19 mouse cellular contexts compared by ENCODE assay signal in genomic region chrX:105003260-105003659, GRCm38 (mm10).
DNase-seq lines count a peak whose midpoint lies in the region; TF ChIP-seq lines count a peak whose summit lies in the region.
"Had no signal": no experiment of that assay in that cellular context is flagged by ENCODE, and none has a peak within 500 bp of the region (broad histone marks: within the 10 kb centered on the region; RNA-seq: fewer than 3 reads in every experiment).

No protein-coding gene starts in this region.

- TF ChIP-seq POLR2A in myocyte (IDR thresholded peaks at IDR 0.05; ENCODE audit: insufficient read length, low read depth) = no peak

- H3K79me2 ChIP-seq in myocyte (ENCODE audit: control insufficient read depth, insufficient read depth) = no peaks in the 10 kb centered on the region

- H3K36me3 ChIP-seq in myocyte (ENCODE audit: control insufficient read depth, insufficient read depth) = no peaks in the 10 kb centered on the region
- H3K36me3 ChIP-seq: midbrain, embryonic 15.5 days had no signal

- H3K4me3 ChIP-seq in myocyte = no peak overlapping the region
- H3K4me3 ChIP-seq: layer of hippocampus, adult 2 months; left cerebral cortex, adult 2 months; midbrain, embryonic 15.5 days had no signal

- DNase-seq in layer of hippocampus, adult 9-11 months = peak; percentile 3
- DNase-seq in layer of hippocampus, adult 9-10 months (ENCODE audit: low spot score) = no peak
- DNase-seq in brain, adult 2 months (ENCODE audit: low read depth, low spot score) = peak; percentile 40
- DNase-seq in forelimb bud, embryonic 11.5 days (ENCODE audit: low read depth, low spot score) = peak; percentile 24
- DNase-seq in lung, postnatal 10 days = no peak
- DNase-seq in right cerebral cortex, postnatal 25 days = no peak
- DNase-seq: adrenal gland, adult 8-10 months; cerebellum, adult 2 months; gastrocnemius, postnatal 36 days; heart, postnatal 14 days; kidney, adult 11 months; kidney, postnatal 10 days; lung, adult 2 months; thymus, postnatal 14 days had no signal

- peak overlapping the region; percentile 45 for H3K4me2 ChIP-seq in myocyte (ENCODE audit: low read depth)
- H3K4me2 ChIP-seq: heart, embryonic 11.5 days; midbrain, embryonic 15.5 days had no signal

- H3K27me3 ChIP-seq in myocyte (ENCODE audit: control insufficient read depth, insufficient read depth, insufficient read length) = no peaks in the 10 kb centered on the region

- no peak overlapping the region for H3ac ChIP-seq in myocyte (ENCODE audit: control insufficient read depth, insufficient read length)

TF ChIP-seq in myocyte, 11 proteins besides CTCF, POLR2A, EP300 and RAD21:
- TF ChIP-seq MYOG (IDR thresholded peaks at IDR 0.05; ENCODE audit: control insufficient read depth in 1 of 3, insufficient read depth in 1 of 3, insufficient read length in 2 of 3, low read depth in 2 of 3) (no peak), E2F4 (IDR thresholded peaks at IDR 0.05; ENCODE audit: insufficient read depth) (no peak), SRF (IDR thresholded peaks at IDR 0.05; ENCODE audit: control insufficient read depth, insufficient read length, low read depth) (no peak), USF1 (IDR thresholded peaks at IDR 0.05; ENCODE audit: low read depth) (no peak), MYOD1 (IDR thresholded peaks at IDR 0.05; ENCODE audit: control insufficient read depth in 1 of 3, insufficient read length in 2 of 3, low read depth in 2 of 3) (peak in 1 of 3 experiments; percentile 20), REST (IDR thresholded peaks at IDR 0.05; ENCODE audit: insufficient read depth, insufficient read length) (no peak), POLR2AphosphoS2 (IDR thresholded peaks at IDR 0.05; ENCODE audit: insufficient read length, low read depth) (no peak)
TF ChIP-seq in myocyte: peak in this region for 1.

Comparison
In these comparisons a context has a peak if more than half of its experiments do, and no peak if none do; other contexts are left out.
1. DNase-seq: peak in layer of hippocampus, adult 9-11 months (single experiment), brain, adult 2 months (single experiment) and forelimb bud, embryonic 11.5 days (single experiment); none in layer of hippocampus, adult 9-10 months (single experiment), lung, postnatal 10 days (single experiment) and right cerebral cortex, postnatal 25 days (single experiment).